Mouse (Mus musculus): Measurements from ENCODE around the gene Tmtc2.

DNA sequence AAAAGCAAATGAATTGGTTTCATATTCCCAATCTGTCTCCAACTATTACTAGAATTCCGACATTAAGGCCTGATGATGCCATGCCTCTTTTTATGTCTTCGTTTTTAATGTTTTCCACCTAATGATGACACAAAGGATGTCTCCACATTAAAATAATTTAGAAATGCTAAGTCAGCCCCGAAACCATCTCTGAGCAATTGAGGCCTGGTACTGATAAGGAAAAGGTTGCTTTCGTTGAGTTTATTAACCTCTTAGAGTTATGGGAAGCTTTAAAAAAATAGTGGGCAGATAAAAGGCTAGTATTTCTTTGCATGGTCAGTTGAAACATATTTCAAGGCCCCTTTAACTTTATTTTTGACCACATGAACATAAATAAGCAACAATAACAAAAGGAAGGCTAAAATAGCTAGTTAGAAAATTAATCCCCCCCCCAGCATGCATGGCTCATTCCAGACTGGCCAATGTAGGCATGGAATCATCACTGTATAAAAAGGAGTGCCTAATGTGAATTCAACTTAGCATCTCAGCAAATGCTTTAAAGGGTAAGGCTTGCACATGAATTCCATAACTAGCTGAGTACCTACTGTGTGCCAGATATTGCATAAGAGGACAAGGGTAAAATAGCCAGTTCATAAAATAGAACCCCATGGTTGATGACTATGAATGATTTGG, 168.3 kb downstream of the Tmtc2 start:
- no peak for TF ChIP-seq POLR2A (IDR thresholded peaks at IDR 0.05; ENCODE audit: borderline replicate concordance, extremely low read depth, insufficient read depth, insufficient read length, poor library complexity, severe bottlenecking)
- no peak for TF ChIP-seq CTCF (IDR thresholded peaks at IDR 0.05; ENCODE audit: borderline replicate concordance, extremely low read depth, insufficient read depth, insufficient read length)
